Mouse (Mus musculus): ENCODE data around the gene Gabrg2. TPM values are rescaled to one million over a fixed set of nuclear protein-coding genes. Genes with fewer than 3 reads are reported as not detected.

Gene Gabrg2
- total RNA-seq (2021), result under 1 TPM in 1 of 2 experiments, not detected in 1; 0.22 TPM
- long read RNA-seq, experiment 1, result 0 reads
- long read RNA-seq, experiment 2, result 0 reads

- no peak for DNase-seq (ENCODE audit: low spot score in 2 of 2)
These were observed at the start of gene Gabrg2 for GRCm38 (mm10) chr11:42000190-42001098. Gabrg2 (minus strand) TSS chr11:42000857.

GRCm38 (mm10) chr11:42048201-42048600 is 47.5 kb upstream of the Gabrg2 start:
- no peak for DNase-seq (ENCODE audit: low spot score in 2 of 2)

GRCm38 (mm10) chr11:41999468-41999881 is 1.2 kb downstream of the Gabrg2 start:
- peak; percentile 18 to 62 for DNase-seq (ENCODE audit: low spot score in 2 of 2)

- DNase-seq (ENCODE audit: low spot score in 2 of 2), result no peak
These were observed 20.5 kb downstream of the Gabrg2 start for GRCm38 (mm10) chr11:41980152-41980551.

- DNase-seq (ENCODE audit: low spot score in 2 of 2), result no peak
These were observed 32.1 kb downstream of the Gabrg2 start for GRCm38 (mm10) chr11:41968595-41968994.

- no peak for DNase-seq (ENCODE audit: low spot score in 2 of 2)
These were observed 38.0 kb downstream of the Gabrg2 start for GRCm38 (mm10) chr11:41962706-41963105.

- no peak for DNase-seq (ENCODE audit: low spot score in 2 of 2)
These were observed 47.1 kb downstream of the Gabrg2 start for GRCm38 (mm10) chr11:41953550-41953949.

GRCm38 (mm10) chr11:41951898-41952297 is 48.8 kb downstream of the Gabrg2 start:
- no peak for DNase-seq (ENCODE audit: low spot score in 2 of 2)

- DNase-seq (ENCODE audit: low spot score in 2 of 2), result no peak
These were observed 55.2 kb downstream of the Gabrg2 start for GRCm38 (mm10) chr11:41945471-41945870.

- no peak for DNase-seq (ENCODE audit: low spot score in 2 of 2)
These were observed 62.7 kb downstream of the Gabrg2 start for GRCm38 (mm10) chr11:41937979-41938378.

- no peak for DNase-seq (ENCODE audit: low spot score in 2 of 2)
These were observed 81.8 kb downstream of the Gabrg2 start for GRCm38 (mm10) chr11:41918864-41919263.

GRCm38 (mm10) chr11:41914066-41914465 is 86.6 kb downstream of the Gabrg2 start:
- no peak for DNase-seq (ENCODE audit: low spot score in 2 of 2)

- DNase-seq (ENCODE audit: low spot score in 2 of 2), result no peak
These were observed 97.0 kb downstream of the Gabrg2 start for GRCm38 (mm10) chr11:41903661-41904060.

Other genes with a start within 250 kb of the Gabrg2 start
- gene Gabra1, start 182.1 kb upstream of the Gabrg2 start, total RNA-seq (2021), result 1 to 10 TPM in 1 of 2 experiments, under 1 TPM in 1; 0.76 to 1.9 TPM

Measured in gastrocnemius, postnatal 4 days (tissue).